Mouse (Mus musculus): Measurements from ENCODE around the gene Ttl.

- TF ChIP-seq CTCF (IDR thresholded peaks at IDR 0.05; ENCODE audit: low read depth) (no peak), EP300 (IDR thresholded peaks at IDR 0.05; ENCODE audit: low read depth) (no peak; the same call in 1 of the 2 replicates)
Observed at GRCm38 (mm10) chr2:129129987-129130545, 64.3 kb downstream of the Ttl start.

All from heart, postnatal 0 days (tissue).